Comparison of ENCODE assay signal across 8 mouse cellular contexts in genomic region chr2:9882926-9883802, GRCm38 (mm10). TPM values are rescaled to one million over a fixed set of nuclear protein-coding genes. Genes with fewer than 3 reads are reported as not detected.
DNase-seq lines count a peak whose midpoint lies in the region; ATAC-seq and TF ChIP-seq lines count a peak whose summit lies in the region.

No protein-coding gene starts in this region.

- no peak overlapping the region for H3K9ac ChIP-seq in ES-Bruce4 (ENCODE audit: low read depth, poor library complexity, severe bottlenecking)
- no peak overlapping the region for H3K9ac ChIP-seq in limb, embryonic 12.5 days (replicated peaks)

- no peak for TF ChIP-seq POLR2A in ES-Bruce4 (IDR thresholded peaks at IDR 0.05; ENCODE audit: insufficient read depth, low read length)

- peak overlapping the region; percentile 72 for H3K4me2 ChIP-seq in limb, embryonic 12.5 days

- ATAC-seq in limb, embryonic 12.5 days (ENCODE audit: insufficient number of reproducible peaks, insufficient read depth, low FRiP score, low TSS enrichment, low read depth): no peak

- TF ChIP-seq EP300 in ES-Bruce4 (IDR thresholded peaks at IDR 0.05; ENCODE audit: insufficient read depth, low read depth, low read length): no peak

- H3K9me3 ChIP-seq in ES-Bruce4 (replicated peaks; ENCODE audit: control insufficient read depth, insufficient read depth, low read length, poor library complexity, severe bottlenecking): no peaks in the 10 kb centered on the region
- no peaks in the 10 kb centered on the region for H3K9me3 ChIP-seq in heart, embryonic 10.5 days
- no peaks in the 10 kb centered on the region for H3K9me3 ChIP-seq in limb, embryonic 12.5 days

- no peaks in the 10 kb centered on the region for H3K4me1 ChIP-seq in ES-Bruce4 (ENCODE audit: control insufficient read depth, insufficient read depth, low read length)
- peaks cover 38% of the 10 kb centered on the region for H3K4me1 ChIP-seq in heart, embryonic 10.5 days
- H3K4me1 ChIP-seq in limb, embryonic 12.5 days (replicated peaks): peaks cover 46% of the 10 kb centered on the region

- no peak for TF ChIP-seq CTCF in ES-Bruce4 (IDR thresholded peaks at IDR 0.05; ENCODE audit: low read depth, low read length)

- peaks cover 63% of the 10 kb centered on the region for H3K27me3 ChIP-seq in ES-Bruce4 (ENCODE audit: control insufficient read depth, insufficient read depth, low read length, poor library complexity, severe bottlenecking)
- peaks cover 82% of the 10 kb centered on the region for H3K27me3 ChIP-seq in heart, embryonic 10.5 days (ENCODE audit: insufficient read depth, poor library complexity, severe bottlenecking)
- H3K27me3 ChIP-seq in limb, embryonic 12.5 days: peaks cover 100% of the 10 kb centered on the region

- peak; percentile 16 for DNase-seq in adrenal gland, postnatal 14 days
- DNase-seq in adrenal gland, postnatal 36 days: no peak
- no peak for DNase-seq in heart, embryonic 10.5 days (ENCODE audit: low spot score)
- DNase-seq in retina, postnatal 1 day: peak; percentile 80
- no peak for DNase-seq in right cerebral cortex, postnatal 14 days
- DNase-seq in left cerebral cortex, adult 8-10 months (ENCODE audit: low spot score in 2 of 2): no peak

- H3K36me3 ChIP-seq in ES-Bruce4 (ENCODE audit: control insufficient read depth, insufficient read depth, low read length, poor library complexity, severe bottlenecking): no peaks in the 10 kb centered on the region
- no peaks in the 10 kb centered on the region for H3K36me3 ChIP-seq in heart, embryonic 10.5 days
- H3K36me3 ChIP-seq in limb, embryonic 12.5 days: no peaks in the 10 kb centered on the region

- peak overlapping the region; percentile 46 for H3K4me3 ChIP-seq in ES-Bruce4 (ENCODE audit: low read depth, low read length)
- H3K4me3 ChIP-seq in heart, embryonic 10.5 days: peak overlapping the region; percentile 71
- peak overlapping the region; percentile 37 for H3K4me3 ChIP-seq in limb, embryonic 12.5 days (replicated peaks)

- WGBS in heart, embryonic 10.5 days: under 1% methylated on average over 43 of the region's 43 CpGs
- under 1% methylated on average over 43 of the region's 43 CpGs for WGBS in limb, embryonic 12.5 days

- no peak overlapping the region for H3K27ac ChIP-seq in ES-Bruce4 (ENCODE audit: insufficient read depth, low read length)
- H3K27ac ChIP-seq in heart, embryonic 10.5 days: peak overlapping the region; percentile 89
- no peak overlapping the region for H3K27ac ChIP-seq in limb, embryonic 12.5 days

RNA-seq across cellular contexts. Expression of gene 4930412O13Rik, which starts 2.1 kb away (rescaled TPM):
- total RNA-seq in adrenal gland, postnatal 14 days (2021): 1.3 and 1.4 TPM in 2 replicates
- under 1 TPM; 0.26 to 0.76 TPM for total RNA-seq in adrenal gland, postnatal 36 days (2021)
- not detected in 2 replicates for polyA plus RNA-seq in ES-Bruce4 (2011; ENCODE audit: insufficient read depth, insufficient read length, low read depth, missing spikeins)
- 1.1 and 2.6 TPM in 2 replicates for polyA plus RNA-seq in heart, embryonic 10.5 days (2016; fragmentation: Nextera tagmentation; extraction: Ambion mirVana)
- 0.35 TPM in 1 of 2 replicates, not detected in the other for polyA plus RNA-seq in limb, embryonic 12.5 days (2016; fragmentation: Nextera tagmentation; extraction: Ambion mirVana)
- not detected for total RNA-seq in left cerebral cortex, adult 8-10 months (2022)

RNA-seq across cellular contexts. Expression of gene 9230102O04Rik, which starts 6.2 kb away (rescaled TPM):
- total RNA-seq in adrenal gland, postnatal 14 days (2021): not detected in 2 replicates
- not detected for total RNA-seq in adrenal gland, postnatal 36 days (2021)
- not detected in 2 replicates for polyA plus RNA-seq in ES-Bruce4 (2011; ENCODE audit: insufficient read depth, insufficient read length, low read depth, missing spikeins)
- 0.76 TPM in 1 of 2 replicates, not detected in the other for polyA plus RNA-seq in heart, embryonic 10.5 days (2016; fragmentation: Nextera tagmentation; extraction: Ambion mirVana)
- 0.55 TPM in 1 of 2 replicates, not detected in the other for polyA plus RNA-seq in limb, embryonic 12.5 days (2016; fragmentation: Nextera tagmentation; extraction: Ambion mirVana)
- total RNA-seq in left cerebral cortex, adult 8-10 months (2022): not detected

RNA-seq across cellular contexts. Expression of gene Gata3, which starts 6.7 kb away (rescaled TPM):
- total RNA-seq in adrenal gland, postnatal 14 days (2021): 17.3 and 19.1 TPM in 2 replicates
- total RNA-seq in adrenal gland, postnatal 36 days (2021): 10 to 100 TPM; 12.8 to 13.5 TPM
- 5.5 and 6.1 TPM in 2 replicates for polyA plus RNA-seq in ES-Bruce4 (2011; ENCODE audit: insufficient read depth, insufficient read length, low read depth, missing spikeins)
- 9.1 and 21.7 TPM in 2 replicates for polyA plus RNA-seq in heart, embryonic 10.5 days (2016; fragmentation: Nextera tagmentation; extraction: Ambion mirVana)
- polyA plus RNA-seq in limb, embryonic 12.5 days (2016; fragmentation: Nextera tagmentation; extraction: Ambion mirVana): 4.2 and 5.0 TPM in 2 replicates
- 1 to 10 TPM in 1 of 4 experiments, under 1 TPM in 1, not detected in 2; 0.28 to 1.4 TPM for total RNA-seq in left cerebral cortex, adult 8-10 months (2022)

Comparison
In these comparisons a context has a peak if more than half of its experiments do, and no peak if none do; other contexts are left out.
1. DNase-seq: peak in adrenal gland, postnatal 14 days (single experiment) and retina, postnatal 1 day (single experiment); none in adrenal gland, postnatal 36 days (0 of 2), heart, embryonic 10.5 days (single experiment), right cerebral cortex, postnatal 14 days (single experiment) and left cerebral cortex, adult 8-10 months (0 of 2).
2. Peak in every context shown above with its lines, with median percentiles within 50 percentile points of each other: H3K4me3 ChIP-seq.